Mouse (Mus musculus): ENCODE measurements around the gene Pakap. TPM values are rescaled to one million over a fixed set of nuclear protein-coding genes. Genes with fewer than 3 reads are reported as not detected.

The Pakap gene
- polyA plus RNA-seq, 1 experiment from 2014 or later: 21.8 TPM

GRCm38 (mm10) chr4:57716735-57717134 is 148.8 kb downstream of the Pakap start:
- no peak for ATAC-seq (ENCODE audit: low FRiP score, low TSS enrichment)
- Histone ChIP-seq H3K9ac (replicated peaks; ENCODE audit: low read length) (no peak overlapping the region), H3K27me3 (ENCODE audit: insufficient read depth, low read length) (no peaks in the 10 kb centered on the region), H3K4me1 (ENCODE audit: insufficient read depth, low read length) (no peaks in the 10 kb centered on the region), H3K9me3 (ENCODE audit: low read length) (no peaks in the 10 kb centered on the region), H3K36me3 (ENCODE audit: insufficient read depth, low read length) (no peaks in the 10 kb centered on the region), H3K4me3 (ENCODE audit: low read length) (no peak overlapping the region), H3K27ac (ENCODE audit: low read length) (no peak overlapping the region), H3K4me2 (replicated peaks; ENCODE audit: low read depth, low read length) (no peak overlapping the region)
- 45% methylated on average over 4 of the region's 4 CpGs for WGBS

DNA sequence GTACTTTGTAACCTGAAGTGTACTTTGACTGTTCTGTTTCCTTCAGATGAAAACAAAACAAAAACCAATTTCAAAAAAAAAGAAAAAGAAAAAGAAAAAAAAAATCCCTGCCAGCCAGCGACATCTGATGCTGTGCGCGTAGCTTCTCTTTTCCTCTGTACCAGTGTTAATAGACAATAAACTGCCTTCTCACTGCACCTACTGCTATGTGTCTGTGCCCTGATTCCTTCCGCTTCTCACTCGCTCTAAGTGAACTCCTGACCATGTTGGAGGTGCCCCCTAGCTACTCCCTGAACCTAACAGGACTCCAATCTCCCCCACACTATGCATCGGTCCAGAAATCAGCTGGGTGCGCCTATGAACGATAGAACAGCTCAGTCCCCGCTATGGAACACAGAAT is 149.4 kb downstream of the Pakap start, which contains the start of gene Akap2:
TSS of gene Akap2 (plus strand) at position 304 of the 400 bp plus-strand sequence.
- WGBS: 78% methylated on average over 9 of the region's 9 CpGs
- H3K4me1 ChIP-seq (ENCODE audit: insufficient read depth, low read length): no peaks in the 10 kb centered on the region
- H3K4me3 ChIP-seq (ENCODE audit: low read length): no peak within 1 kb of the TSS
- H3K27ac ChIP-seq (ENCODE audit: low read length): no peak within 1 kb of the TSS
- no peak within 1 kb of the TSS for H3K9ac ChIP-seq (replicated peaks; ENCODE audit: low read length)
- H3K36me3 ChIP-seq (ENCODE audit: insufficient read depth, low read length): no peaks in the 10 kb centered on the region
- no peaks in the 10 kb centered on the region for H3K9me3 ChIP-seq (ENCODE audit: low read length)
- H3K4me2 ChIP-seq (replicated peaks; ENCODE audit: low read depth, low read length): no peak within 1 kb of the TSS
- no peaks in the 10 kb centered on the region for H3K27me3 ChIP-seq (ENCODE audit: insufficient read depth, low read length)
- no peak for ATAC-seq (ENCODE audit: low FRiP score, low TSS enrichment)

GRCm38 (mm10) chr4:57719370-57719769 is 151.4 kb downstream of the Pakap start:
- Histone ChIP-seq H3K9ac (replicated peaks; ENCODE audit: low read length) (no peak overlapping the region), H3K4me3 (ENCODE audit: low read length) (no peak overlapping the region), H3K4me1 (ENCODE audit: insufficient read depth, low read length) (no peaks in the 10 kb centered on the region), H3K9me3 (ENCODE audit: low read length) (no peaks in the 10 kb centered on the region), H3K27me3 (ENCODE audit: insufficient read depth, low read length) (no peaks in the 10 kb centered on the region), H3K27ac (ENCODE audit: low read length) (no peak overlapping the region), H3K36me3 (ENCODE audit: insufficient read depth, low read length) (no peaks in the 10 kb centered on the region), H3K4me2 (replicated peaks; ENCODE audit: low read depth, low read length) (no peak overlapping the region)
- 95% methylated on average over 1 of the region's 1 CpGs for WGBS
- no peak for ATAC-seq (ENCODE audit: low FRiP score, low TSS enrichment)

DNA sequence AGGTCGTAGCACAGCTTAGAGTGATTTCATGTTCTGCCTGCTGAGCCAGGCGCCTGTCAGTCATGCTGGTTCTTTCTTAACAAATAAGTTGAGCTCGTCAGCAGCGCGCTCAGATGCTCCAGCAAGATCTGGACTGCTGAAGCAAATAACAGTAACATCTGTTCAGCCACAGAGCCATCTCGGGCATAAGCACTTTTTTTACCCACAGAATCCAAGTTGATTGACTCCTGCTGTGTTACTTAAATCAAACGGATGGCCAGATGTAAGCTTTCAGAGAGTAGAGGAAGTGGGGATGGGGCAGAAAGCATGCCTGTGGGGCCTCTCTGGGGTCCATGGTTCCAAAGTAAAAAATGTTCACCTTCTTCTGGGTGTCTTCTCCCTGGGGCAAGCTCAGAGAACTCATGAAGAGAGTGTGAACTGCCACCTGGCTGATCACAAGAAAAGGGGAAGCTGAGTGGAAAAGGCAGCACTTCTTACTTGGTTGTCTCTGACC is 152.9 kb downstream of the Pakap start:
- H3K27ac ChIP-seq (ENCODE audit: low read length): no peak overlapping the region
- no peak overlapping the region for H3K4me3 ChIP-seq (ENCODE audit: low read length)
- H3K4me1 ChIP-seq (ENCODE audit: insufficient read depth, low read length): no peaks in the 10 kb centered on the region
- 38% methylated on average over 7 of the region's 7 CpGs for WGBS
- ATAC-seq (ENCODE audit: low FRiP score, low TSS enrichment): no peak
- no peaks in the 10 kb centered on the region for H3K27me3 ChIP-seq (ENCODE audit: insufficient read depth, low read length)
- H3K9ac ChIP-seq (replicated peaks; ENCODE audit: low read length): no peak overlapping the region
- H3K4me2 ChIP-seq (replicated peaks; ENCODE audit: low read depth, low read length): no peak overlapping the region
- H3K36me3 ChIP-seq (ENCODE audit: insufficient read depth, low read length): no peaks in the 10 kb centered on the region
- no peaks in the 10 kb centered on the region for H3K9me3 ChIP-seq (ENCODE audit: low read length)

DNA sequence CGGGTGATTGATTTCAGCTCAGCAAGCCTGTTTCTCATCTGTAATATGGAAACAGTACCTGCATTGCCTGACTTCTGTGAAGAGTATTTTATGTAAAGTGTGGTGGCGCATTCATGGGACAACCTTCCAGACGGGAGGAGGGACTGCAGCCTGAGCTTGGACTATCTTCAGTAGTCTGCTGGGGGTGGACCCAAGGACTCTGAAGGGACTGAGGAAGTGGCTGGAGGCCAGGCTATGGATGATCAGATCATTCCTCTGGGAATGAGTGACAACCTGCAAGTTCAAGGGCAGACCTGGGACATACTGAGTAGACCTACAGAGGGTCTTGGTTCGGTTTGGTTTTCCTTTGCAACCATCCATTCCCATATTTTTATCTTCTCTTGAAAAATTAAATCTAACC is 154.3 kb downstream of the Pakap start:
- WGBS: 83% methylated on average over 4 of the region's 4 CpGs

GRCm38 (mm10) chr4:57723659-57724058 is 155.7 kb downstream of the Pakap start:
- no peaks in the 10 kb centered on the region for H3K9me3 ChIP-seq (ENCODE audit: low read length)
- H3K9ac ChIP-seq (replicated peaks; ENCODE audit: low read length): no peak overlapping the region
- H3K4me1 ChIP-seq (ENCODE audit: insufficient read depth, low read length): no peaks in the 10 kb centered on the region
- no peak for ATAC-seq (ENCODE audit: low FRiP score, low TSS enrichment)
- no peaks in the 10 kb centered on the region for H3K36me3 ChIP-seq (ENCODE audit: insufficient read depth, low read length)
- no peak overlapping the region for H3K4me2 ChIP-seq (replicated peaks; ENCODE audit: low read depth, low read length)
- WGBS: 68% methylated on average over 2 of the region's 2 CpGs
- no peaks in the 10 kb centered on the region for H3K27me3 ChIP-seq (ENCODE audit: insufficient read depth, low read length)
- no peak overlapping the region for H3K27ac ChIP-seq (ENCODE audit: low read length)
- no peak overlapping the region for H3K4me3 ChIP-seq (ENCODE audit: low read length)

More for the DNA sequence above, 154.3 kb downstream of the Pakap start:
- Histone ChIP-seq H3K4me1 (ENCODE audit: insufficient read depth, low read length) (no peaks in the 10 kb centered on the region), H3K36me3 (ENCODE audit: insufficient read depth, low read length) (no peaks in the 10 kb centered on the region), H3K4me3 (ENCODE audit: low read length) (no peak overlapping the region), H3K9me3 (ENCODE audit: low read length) (no peaks in the 10 kb centered on the region), H3K27me3 (ENCODE audit: insufficient read depth, low read length) (no peaks in the 10 kb centered on the region), H3K4me2 (replicated peaks; ENCODE audit: low read depth, low read length) (no peak overlapping the region), H3K9ac (replicated peaks; ENCODE audit: low read length) (no peak overlapping the region), H3K27ac (ENCODE audit: low read length) (no peak overlapping the region)
- no peak for ATAC-seq (ENCODE audit: low FRiP score, low TSS enrichment)

GRCm38 (mm10) chr4:57725569-57725968 is 157.6 kb downstream of the Pakap start:
- no peak overlapping the region for H3K4me2 ChIP-seq (replicated peaks; ENCODE audit: low read depth, low read length)
- no peaks in the 10 kb centered on the region for H3K27me3 ChIP-seq (ENCODE audit: insufficient read depth, low read length)
- no peak overlapping the region for H3K9ac ChIP-seq (replicated peaks; ENCODE audit: low read length)
- no peak overlapping the region for H3K27ac ChIP-seq (ENCODE audit: low read length)
- no peaks in the 10 kb centered on the region for H3K4me1 ChIP-seq (ENCODE audit: insufficient read depth, low read length)
- H3K36me3 ChIP-seq (ENCODE audit: insufficient read depth, low read length): no peaks in the 10 kb centered on the region
- H3K9me3 ChIP-seq (ENCODE audit: low read length): no peaks in the 10 kb centered on the region
- 52% methylated on average over 1 of the region's 1 CpGs for WGBS
- ATAC-seq (ENCODE audit: low FRiP score, low TSS enrichment): no peak
- no peak overlapping the region for H3K4me3 ChIP-seq (ENCODE audit: low read length)

GRCm38 (mm10) chr4:57728611-57729183 is 160.7 kb downstream of the Pakap start:
- WGBS: 87% methylated on average over 4 of the region's 4 CpGs

GRCm38 (mm10) chr4:57730047-57730446 is 162.1 kb downstream of the Pakap start:
- ATAC-seq (ENCODE audit: low FRiP score, low TSS enrichment): no peak
- Histone ChIP-seq H3K4me2 (replicated peaks; ENCODE audit: low read depth, low read length) (no peak overlapping the region), H3K27ac (ENCODE audit: low read length) (no peak overlapping the region), H3K27me3 (ENCODE audit: insufficient read depth, low read length) (no peaks in the 10 kb centered on the region), H3K4me3 (ENCODE audit: low read length) (no peak overlapping the region), H3K9ac (replicated peaks; ENCODE audit: low read length) (no peak overlapping the region), H3K4me1 (ENCODE audit: insufficient read depth, low read length) (no peaks in the 10 kb centered on the region), H3K36me3 (ENCODE audit: insufficient read depth, low read length) (no peaks in the 10 kb centered on the region), H3K9me3 (ENCODE audit: low read length) (no peaks in the 10 kb centered on the region)
- 86% methylated on average over 6 of the region's 6 CpGs for WGBS

More at GRCm38 (mm10) chr4:57728611-57729183, 160.7 kb downstream of the Pakap start:
- H3K27me3 ChIP-seq (ENCODE audit: insufficient read depth, low read length): no peaks in the 10 kb centered on the region
- H3K4me1 ChIP-seq (ENCODE audit: insufficient read depth, low read length): no peaks in the 10 kb centered on the region
- H3K4me2 ChIP-seq (replicated peaks; ENCODE audit: low read depth, low read length): no peak overlapping the region
- ATAC-seq (ENCODE audit: low FRiP score, low TSS enrichment): no peak
- H3K27ac ChIP-seq (ENCODE audit: low read length): no peak overlapping the region
- no peak overlapping the region for H3K9ac ChIP-seq (replicated peaks; ENCODE audit: low read length)
- H3K36me3 ChIP-seq (ENCODE audit: insufficient read depth, low read length): no peaks in the 10 kb centered on the region
- H3K4me3 ChIP-seq (ENCODE audit: low read length): no peak overlapping the region
- no peaks in the 10 kb centered on the region for H3K9me3 ChIP-seq (ENCODE audit: low read length)

- 77% methylated on average over 11 of the region's 11 CpGs for WGBS
- ATAC-seq (ENCODE audit: low FRiP score, low TSS enrichment): no peak
- H3K36me3 ChIP-seq (ENCODE audit: insufficient read depth, low read length): no peaks in the 10 kb centered on the region
- no peak overlapping the region for H3K4me2 ChIP-seq (replicated peaks; ENCODE audit: low read depth, low read length)
- H3K27me3 ChIP-seq (ENCODE audit: insufficient read depth, low read length): no peaks in the 10 kb centered on the region
- no peak overlapping the region for H3K4me3 ChIP-seq (ENCODE audit: low read length)
- H3K27ac ChIP-seq (ENCODE audit: low read length): no peak overlapping the region
- H3K4me1 ChIP-seq (ENCODE audit: insufficient read depth, low read length): no peaks in the 10 kb centered on the region
- no peaks in the 10 kb centered on the region for H3K9me3 ChIP-seq (ENCODE audit: low read length)
- no peak overlapping the region for H3K9ac ChIP-seq (replicated peaks; ENCODE audit: low read length)
These were observed 163.0 kb downstream of the Pakap start for GRCm38 (mm10) chr4:57730801-57731598.
